Mouse (Mus musculus) heart, embryonic 16.5 days (tissue): Measurements from ENCODE around the gene Ugt1a8. TPM values are rescaled to one million over a fixed set of nuclear protein-coding genes. Genes with fewer than 3 reads are reported as not detected.
"Not testable (repeated sequence)": the region's sequence is repeated elsewhere in the genome, so short reads cannot be mapped to it uniquely, and the experiment has no call there.

Source experiments
- ATAC-seq: fragments of 200-750 bp; cut with Nextera tagmentation; replicated peaks from 2 replicates; pipeline ENCODE4 v1.8.0; 2017; ENCODE audit warnings: moderate number of reproducible peaks; ENCODE audit not compliant: insufficient read depth, low FRiP score; ENCODE audit errors: extremely low read depth
- H3K27ac ChIP-seq: fragments of 300-500 bp; sonication (generic); 2 replicates; pipeline ENCODE4 v1.5.1; 2014; ENCODE audit warnings: mild to moderate bottlenecking, low read length, control low read depth, moderate library complexity
- H3K27me3 ChIP-seq: fragments of 300-500 bp; sonication (generic); 2 replicates; pipeline ENCODE4 v1.6.1; 2014; ENCODE audit warnings: low read length, mixed read lengths; ENCODE audit not compliant: control insufficient read depth, insufficient read depth
- H3K36me3 ChIP-seq: fragments of 300-500 bp; sonication (generic); 2 replicates; pipeline ENCODE4 v1.6.1; 2014; ENCODE audit not compliant: control insufficient read depth, insufficient read depth
- H3K4me1 ChIP-seq: fragments of 300-500 bp; sonication (generic); 2 replicates; pipeline ENCODE4 v1.6.1; 2014; ENCODE audit warnings: low read length, mixed read lengths; ENCODE audit not compliant: control insufficient read depth, insufficient read depth
- H3K4me2 ChIP-seq: fragments of 300-500 bp; sonication (generic); 2 replicates; pipeline ENCODE4 v1.6.1; 2014; ENCODE audit warnings: low read depth, mild to moderate bottlenecking, control low read depth, low read length
- H3K4me3 ChIP-seq: fragments of 300-500 bp; sonication (generic); 2 replicates; pipeline ENCODE4 v1.5.1; 2014; ENCODE audit warnings: mild to moderate bottlenecking, control low read depth, low read length
- H3K9ac ChIP-seq: fragments of 300-500 bp; sonication (generic); 2 replicates; pipeline ENCODE4 v1.6.1; 2014; ENCODE audit warnings: low read length, control low read depth
- H3K9me3 ChIP-seq: fragments of 300-500 bp; sonication (generic); replicated peaks from 2 replicates; pipeline ENCODE4 v1.6.1; 2016; ENCODE audit warnings: low read length; ENCODE audit not compliant: control insufficient read depth
- WGBS: fragments of 180-500 bp; shearing (Covaris S2); extraction: QIAGEN DNeasy Blood & Tissue Kit; methylation state at CpG from one replicate; pipeline ENCODE4 v1.1.7; 2014; 5-methylcytosine and 5-hydroxymethylcytosine counted together
- polyA plus RNA-seq: library from polyadenylated mRNA; unstranded; fragments of >200 nt; fragmentation: Nextera tagmentation; extraction: Ambion mirVana; gene quantifications from 2 replicates; pipeline ENCODE4 v1.2.1, GENCODE M21; 2015

Gene Ugt1a8
- polyA plus RNA-seq, 1 experiment from 2014 or later, result not detected

GRCm38 (mm10) chr1:88077128-88077527, 10.5 kb upstream of the Ugt1a8 start:
- Histone ChIP-seq H3K4me3 (no peak overlapping the region), H3K9ac (no peak overlapping the region), H3K9me3 (peaks cover 3% of the 10 kb centered on the region; the same call in 1 of the 2 replicates), H3K4me2 (no peak overlapping the region), H3K36me3 (no peaks in the 10 kb centered on the region), H3K27ac (no peak overlapping the region), H3K27me3 (no peaks in the 10 kb centered on the region), H3K4me1 (no peaks in the 10 kb centered on the region)
- 86% methylated on average over 1 of the region's 1 CpGs for WGBS
- no peak for ATAC-seq

- ATAC-seq, result no peak
- Histone ChIP-seq H3K9ac (no peak overlapping the region), H3K9me3 (no peaks in the 10 kb centered on the region), H3K4me2 (no peak overlapping the region), H3K36me3 (no peaks in the 10 kb centered on the region), H3K4me3 (no peak overlapping the region), H3K27me3 (no peaks in the 10 kb centered on the region), H3K27ac (no peak overlapping the region), H3K4me1 (no peaks in the 10 kb centered on the region)
- WGBS, result 74% methylated on average over 1 of the region's 1 CpGs
Observed at GRCm38 (mm10) chr1:88081670-88082069, 5.9 kb upstream of the Ugt1a8 start.

DNA sequence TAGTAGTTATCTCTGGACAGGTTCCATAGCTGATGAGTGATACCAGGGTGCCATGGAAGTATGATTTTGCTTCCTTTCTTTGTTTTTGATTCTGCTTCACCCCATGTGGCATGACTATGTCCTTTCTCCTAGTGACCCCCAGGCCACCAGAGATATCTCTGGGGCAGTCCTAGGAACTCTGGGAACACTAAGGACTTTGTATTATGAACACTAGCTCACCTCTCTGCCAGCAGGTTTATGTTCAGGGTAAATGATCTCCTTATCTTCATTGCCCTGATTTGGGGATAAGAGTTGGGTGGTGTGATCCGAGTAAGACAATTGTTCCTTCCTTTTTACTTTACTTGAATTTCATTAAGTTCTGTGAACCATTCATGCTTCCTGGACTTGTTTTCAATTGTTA, 1.5 kb upstream of the Ugt1a8 start:
- no peak overlapping the region for H3K27ac ChIP-seq
- H3K4me3 ChIP-seq, result no peak overlapping the region
- H3K4me1 ChIP-seq, result no peaks in the 10 kb centered on the region
- no peaks in the 10 kb centered on the region for H3K36me3 ChIP-seq
- whole genome bisulfite sequencing, result 47% methylated on average over 1 of the region's 1 CpGs
- ATAC-seq, result no peak
- no peaks in the 10 kb centered on the region for H3K9me3 ChIP-seq
- H3K9ac ChIP-seq, result no peak overlapping the region
- H3K4me2 ChIP-seq, result no peak overlapping the region
- H3K27me3 ChIP-seq, result no peaks in the 10 kb centered on the region

DNA sequence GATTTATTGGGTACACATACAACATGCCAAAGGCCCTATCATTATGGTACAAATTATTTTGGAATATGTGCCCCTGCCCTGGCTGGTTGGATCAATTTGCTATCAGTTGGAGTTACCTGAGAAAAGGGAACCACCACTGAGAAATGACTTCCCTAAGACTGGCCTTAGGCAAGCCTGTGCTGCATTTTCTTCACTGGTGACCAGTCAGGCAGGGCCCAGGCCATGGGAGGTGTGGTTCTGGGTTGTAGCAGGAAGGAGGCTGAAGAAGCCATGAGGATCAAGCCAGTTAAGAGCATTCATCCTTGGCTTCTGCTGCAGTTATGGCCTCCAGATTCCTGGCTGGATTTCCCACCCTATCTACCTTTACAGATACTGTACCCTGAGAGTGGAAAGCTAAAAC, 4.7 kb downstream of the Ugt1a8 start:
- no peaks in the 10 kb centered on the region for H3K36me3 ChIP-seq
- H3K4me1 ChIP-seq, result no peaks in the 10 kb centered on the region; the same call in 1 of the 2 replicates
- H3K9me3 ChIP-seq, result no peaks in the 10 kb centered on the region
- no peaks in the 10 kb centered on the region for H3K27me3 ChIP-seq
- no peak overlapping the region for H3K4me3 ChIP-seq
- no peak overlapping the region for H3K27ac ChIP-seq
- H3K9ac ChIP-seq, result no peak overlapping the region
- no peak overlapping the region for H3K4me2 ChIP-seq
- ATAC-seq, result no peak

DNA sequence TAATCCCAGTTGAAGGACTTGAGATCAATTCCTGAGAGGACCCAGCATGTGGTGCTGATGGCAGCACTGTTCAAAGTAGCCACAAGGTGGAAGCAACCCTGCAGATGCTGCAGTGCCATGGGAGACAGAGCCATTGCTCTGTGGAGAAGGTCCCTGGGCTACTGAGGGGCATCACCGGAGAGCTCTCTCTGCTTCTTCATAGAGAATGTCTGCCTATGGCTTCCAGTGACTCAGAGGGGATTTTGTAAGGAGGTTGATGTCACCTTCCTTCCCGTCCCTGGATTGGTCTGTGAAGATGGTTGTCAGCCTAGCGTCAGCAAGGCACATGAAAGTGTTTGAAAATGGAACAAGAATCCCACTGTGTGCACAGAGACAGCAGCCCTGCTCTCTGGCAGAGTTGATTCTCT, 6.7 kb downstream of the Ugt1a8 start:
- WGBS, result 67% methylated on average over 3 of the region's 3 CpGs
- not testable (repeated sequence) for H3K9me3 ChIP-seq, H3K4me1 ChIP-seq, H3K36me3 ChIP-seq, H3K27ac ChIP-seq, ATAC-seq, H3K4me3 ChIP-seq, H3K4me2 ChIP-seq, H3K9ac ChIP-seq, H3K27me3 ChIP-seq

GRCm38 (mm10) chr1:88094941-88095492, 7.4 kb downstream of the Ugt1a8 start, which contains the start of gene Ugt1a7c:
Gene Ugt1a7c (plus strand): TSS chr1:88095062.
- Histone ChIP-seq H3K4me1 (no peaks in the 10 kb centered on the region; the same call in 1 of the 2 replicates), H3K4me2 (peak within 1 kb of the TSS; percentile 37; the same call in 1 of the 2 replicates), H3K36me3 (no peaks in the 10 kb centered on the region), H3K27ac (peak within 1 kb of the TSS; percentile 70), H3K9ac (peak within 1 kb of the TSS; percentile 29; the same call in 1 of the 2 replicates), H3K4me3 (peak within 1 kb of the TSS; percentile 19; the same call in 1 of the 2 replicates), H3K9me3 (no peaks in the 10 kb centered on the region), H3K27me3 (no peaks in the 10 kb centered on the region)
- 52% methylated on average over 10 of the region's 10 CpGs for WGBS
- ATAC-seq, result no peak; the same call in 1 of the 2 replicates

- not testable (repeated sequence) for H3K36me3 ChIP-seq
Observed at GRCm38 (mm10) chr1:88098546-88098945, 10.9 kb downstream of the Ugt1a8 start.

GRCm38 (mm10) chr1:88099691-88100090, 12.1 kb downstream of the Ugt1a8 start:
- not testable (repeated sequence) for H3K4me3 ChIP-seq, H3K4me1 ChIP-seq, H3K9me3 ChIP-seq, ATAC-seq, H3K4me2 ChIP-seq, H3K36me3 ChIP-seq, H3K9ac ChIP-seq, H3K27ac ChIP-seq, H3K27me3 ChIP-seq
- WGBS, result 59% methylated on average over 2 of the region's 2 CpGs

More at GRCm38 (mm10) chr1:88098546-88098945, 10.9 kb downstream of the Ugt1a8 start:
- not testable (repeated sequence) for ATAC-seq, H3K4me1 ChIP-seq, H3K27ac ChIP-seq, H3K9ac ChIP-seq, H3K4me3 ChIP-seq, H3K4me2 ChIP-seq, H3K9me3 ChIP-seq, H3K27me3 ChIP-seq
- 79% methylated on average over 3 of the region's 3 CpGs for WGBS

GRCm38 (mm10) chr1:88103019-88103418, 15.4 kb downstream of the Ugt1a8 start, which contains the start of gene Ugt1a6b:
Gene Ugt1a6b (plus strand): TSS chr1:88103252.
- not testable (repeated sequence) for H3K9me3 ChIP-seq, H3K9ac ChIP-seq, H3K36me3 ChIP-seq, H3K4me2 ChIP-seq, H3K27ac ChIP-seq, ATAC-seq, H3K4me1 ChIP-seq, H3K4me3 ChIP-seq, H3K27me3 ChIP-seq
- 42% methylated on average over 2 of the region's 3 CpGs for WGBS
